Comparison of ENCODE assay signal across 27 mouse cellular contexts in genomic region chr17:80450426-80451030, GRCm38 (mm10). TPM values are rescaled to one million over a fixed set of nuclear protein-coding genes. Genes with fewer than 3 reads are reported as not detected.
DNase-seq lines count a peak whose midpoint lies in the region; ATAC-seq and TF ChIP-seq lines count a peak whose summit lies in the region.
"Had no signal": no experiment of that assay in that cellular context is flagged by ENCODE, and none has a peak within 500 bp of the region (broad histone marks: within the 10 kb centered on the region; RNA-seq: fewer than 3 reads in every experiment).

No protein-coding gene starts in this region.

- no peak overlapping the region for H3K9ac ChIP-seq in intestine, postnatal 0 days (ENCODE audit: low read depth, low read length)
- no peak overlapping the region for H3K9ac ChIP-seq in intestine, embryonic 15.5 days
- H3K9ac ChIP-seq in CH12.LX (ENCODE audit: insufficient read depth, low read depth) = no peak overlapping the region
- no peak overlapping the region for H3K9ac ChIP-seq in MEL (ENCODE audit: control insufficient read depth, low read depth, low read length, poor library complexity, severe bottlenecking)
- H3K9ac ChIP-seq: embryonic facial prominence, embryonic 12.5 days; embryonic facial prominence, embryonic 15.5 days; forebrain, postnatal 0 days; heart, embryonic 13.5 days; hindbrain, embryonic 13.5 days had no signal

- TF ChIP-seq POLR2A in CH12.LX (IDR thresholded peaks at IDR 0.05; ENCODE audit: low read depth, low read length) (no peak), MEL (IDR thresholded peaks at IDR 0.05; ENCODE audit: control insufficient read depth in 1 of 2, insufficient read depth in 1 of 2, low read depth in 1 of 2, low read length in 2 of 2, poor library complexity in 1 of 2) (no peak)

- H3K4me1 ChIP-seq in intestine, postnatal 0 days (replicated peaks; ENCODE audit: control insufficient read depth, insufficient read depth, low read length) = no peaks in the 10 kb centered on the region
- H3K4me1 ChIP-seq in intestine, embryonic 15.5 days (replicated peaks) = no peaks in the 10 kb centered on the region
- H3K4me1 ChIP-seq in CH12.LX (ENCODE audit: control insufficient read depth in 1 of 2, insufficient read depth in 2 of 2) (peaks cover 0 to 6% of the 10 kb centered on the region in 2 experiments; a peak in 1 of 4 replicates), MEL (ENCODE audit: control insufficient read depth in 1 of 2, insufficient read depth in 2 of 2, low read length in 2 of 2) (no peaks in the 10 kb centered on the region)
- H3K4me1 ChIP-seq: embryonic facial prominence, embryonic 12.5 days; embryonic facial prominence, embryonic 15.5 days; heart, embryonic 10.5 days; hindbrain, embryonic 10.5 days; hindbrain, embryonic 13.5 days had no signal

- DNase-seq in 416B (ENCODE audit: low read depth) (peak; percentile 11), CH12.LX (ENCODE audit: extremely low read depth) (no peak), MEL (ENCODE audit: low read depth, low spot score) (peak; percentile 33)
- DNase-seq in thymus, postnatal 4 days = no peak
- DNase-seq in right cerebral cortex, adult 18-20 months = no peak
- DNase-seq: adrenal gland, adult 2 months; adrenal gland, postnatal 14 days; cerebellum, adult 11 months; cerebellum, adult 2 months; cerebellum, adult 9-11 months; cerebellum, postnatal 25 days; forebrain, postnatal 0 days; gastrocnemius, adult 2 months; gastrocnemius, postnatal 14 days; heart, adult 18-20 months had no signal

- no peak for TF ChIP-seq RAD21 in CH12.LX (IDR thresholded peaks at IDR 0.05; ENCODE audit: low read depth, low read length)
- no peak; the same call in 1 of the 2 replicates for TF ChIP-seq RAD21 in MEL (IDR thresholded peaks at IDR 0.05; ENCODE audit: low read depth, low read length)

- 75% methylated on average over 3 of the region's 3 CpGs for WGBS in intestine, postnatal 0 days
- WGBS in intestine, embryonic 15.5 days = 67% methylated on average over 3 of the region's 3 CpGs

- H3K27me3 ChIP-seq in intestine, postnatal 0 days (replicated peaks; ENCODE audit: control insufficient read depth, insufficient read depth, low read length) = no peaks in the 10 kb centered on the region
- H3K27me3 ChIP-seq in intestine, embryonic 15.5 days (replicated peaks) = no peaks in the 10 kb centered on the region
- H3K27me3 ChIP-seq in CH12.LX (replicated peaks) = no peaks in the 10 kb centered on the region
- no peaks in the 10 kb centered on the region for H3K27me3 ChIP-seq in MEL (ENCODE audit: control insufficient read depth in 1 of 2, insufficient read depth in 2 of 2, low read length in 2 of 2)
- H3K27me3 ChIP-seq: embryonic facial prominence, embryonic 12.5 days; embryonic facial prominence, embryonic 15.5 days; heart, embryonic 13.5 days; hindbrain, embryonic 13.5 days; Patski had no signal

- H3K4me2 ChIP-seq in intestine, postnatal 0 days (replicated peaks; ENCODE audit: low read depth) = no peak overlapping the region
- no peak overlapping the region for H3K4me2 ChIP-seq in intestine, embryonic 15.5 days (replicated peaks)
- H3K4me2 ChIP-seq in CH12.LX (ENCODE audit: insufficient read depth, low read depth, poor library complexity, severe bottlenecking) = no peak overlapping the region
- H3K4me2 ChIP-seq: embryonic facial prominence, embryonic 12.5 days; embryonic facial prominence, embryonic 15.5 days; heart, embryonic 13.5 days; hindbrain, embryonic 13.5 days had no signal

- H3K36me3 ChIP-seq in intestine, postnatal 0 days (ENCODE audit: control insufficient read depth, insufficient read depth) = peaks cover 21% of the 10 kb centered on the region
- no peaks in the 10 kb centered on the region for H3K36me3 ChIP-seq in intestine, embryonic 15.5 days
- H3K36me3 ChIP-seq in CH12.LX (replicated peaks in 1 of 2; ENCODE audit: control insufficient read depth in 1 of 2, insufficient read depth in 1 of 2, low read length in 1 of 2) (peaks cover 38 to 72% of the 10 kb centered on the region in 2 experiments), MEL (ENCODE audit: control insufficient read depth in 1 of 2, insufficient read depth in 2 of 2, low read length in 2 of 2) (peaks cover 0 to 44% of the 10 kb centered on the region in 2 experiments; a peak in 2 of 4 replicates)

- H3K27ac ChIP-seq in intestine, postnatal 0 days (ENCODE audit: low read depth, low read length) = no peak overlapping the region
- no peak overlapping the region for H3K27ac ChIP-seq in intestine, embryonic 15.5 days
- H3K27ac ChIP-seq in CH12.LX (ENCODE audit: insufficient read depth, low read depth) (no peak overlapping the region), MEL (ENCODE audit: control insufficient read depth, low read depth, low read length) (no peak overlapping the region)
- H3K27ac ChIP-seq: embryonic facial prominence, embryonic 12.5 days; embryonic facial prominence, embryonic 15.5 days; gastrocnemius, adult 2 months; heart, embryonic 10.5 days; heart, embryonic 13.5 days; hindbrain, embryonic 10.5 days; hindbrain, embryonic 13.5 days had no signal

- no peak overlapping the region for H3K4me3 ChIP-seq in intestine, postnatal 0 days (ENCODE audit: low read depth, low read length)
- H3K4me3 ChIP-seq in intestine, embryonic 15.5 days (replicated peaks) = no peak overlapping the region
- no peak overlapping the region for H3K4me3 ChIP-seq in CH12.LX (replicated peaks in 1 of 3; ENCODE audit: low read depth in 2 of 3, low read length in 2 of 3, poor library complexity in 1 of 3)
- H3K4me3 ChIP-seq in MEL (ENCODE audit: control insufficient read depth in 1 of 2, insufficient read depth in 1 of 2, low read depth in 2 of 2, low read length in 2 of 2) = no peak overlapping the region
- H3K4me3 ChIP-seq: embryonic facial prominence, embryonic 12.5 days; embryonic facial prominence, embryonic 15.5 days; gastrocnemius, adult 2 months; heart, embryonic 10.5 days; heart, embryonic 13.5 days; hindbrain, embryonic 10.5 days; hindbrain, embryonic 13.5 days had no signal

- H3K79me2 ChIP-seq in CH12.LX (replicated peaks; ENCODE audit: control insufficient read depth, extremely low read depth, insufficient read depth, poor library complexity, severe bottlenecking) (no peaks in the 10 kb centered on the region; the same call in 1 of the 2 replicates), MEL (ENCODE audit: control insufficient read depth, insufficient read depth, low read length, poor library complexity) (no peaks in the 10 kb centered on the region)

- TF ChIP-seq EP300 in CH12.LX (IDR thresholded peaks at IDR 0.05; ENCODE audit: low read length) (no peak), MEL (IDR thresholded peaks at IDR 0.05; ENCODE audit: low read depth in 1 of 2, low read length in 2 of 2) (no peak)

- H3K9me3 ChIP-seq in intestine, postnatal 0 days (ENCODE audit: control insufficient read depth) = no peaks in the 10 kb centered on the region
- no peaks in the 10 kb centered on the region for H3K9me3 ChIP-seq in intestine, embryonic 15.5 days
- H3K9me3 ChIP-seq in CH12.LX (replicated peaks; ENCODE audit: low read length) (no peaks in the 10 kb centered on the region), MEL (replicated peaks; ENCODE audit: insufficient read depth, low read length) (no peaks in the 10 kb centered on the region)
- H3K9me3 ChIP-seq: embryonic facial prominence, embryonic 12.5 days; embryonic facial prominence, embryonic 15.5 days; heart, embryonic 10.5 days; heart, embryonic 13.5 days; hindbrain, embryonic 10.5 days; hindbrain, embryonic 13.5 days had no signal

- in situ Hi-C loops in CH12.LX (cut with MboI; ENCODE audit: low pct_ligation_motif_present, low pct_unique_long_range_greater_than_20kb, low sequenced_read_pairs) = no loop called here

- TF ChIP-seq CTCF in intestine, postnatal 0 days (IDR thresholded peaks at IDR 0.05; ENCODE audit: low read depth) = 0 out of 2 replicates have a peak, but pooled peaks have one; percentile 17
- TF ChIP-seq CTCF in CH12.LX (conservative IDR thresholded peaks at IDR 0.05 in 1 of 2, IDR thresholded peaks at IDR 0.05 in 1 of 2; ENCODE audit: low read depth in 2 of 2, low read length in 2 of 2) = peak in 1 of 2 experiments; percentile 21; a peak in 1 of 4 replicates
- TF ChIP-seq CTCF in MEL (IDR thresholded peaks at IDR 0.05 in 2 of 3, conservative IDR thresholded peaks at IDR 0.05 in 1 of 3; ENCODE audit: control insufficient read depth in 1 of 3, insufficient read depth in 1 of 3, low read depth in 2 of 3, low read length in 3 of 3, poor library complexity in 1 of 3, severe bottlenecking in 1 of 3) = 0 out of 6 replicates have a peak, but pooled peaks of 1 of the 3 experiments have one; percentile 1

- ATAC-seq in intestine, postnatal 0 days = no peak
- no peak for ATAC-seq in intestine, embryonic 15.5 days
- ATAC-seq: forebrain, embryonic 14.5 days; forebrain, postnatal 0 days; hindbrain, embryonic 16.5 days; intestine, embryonic 16.5 days; Patski had no signal

- dilution Hi-C loops in CH12.LX (cut with MboI; ENCODE audit: extremely low pct_ligation_motif_present, extremely low pct_unique_long_range_greater_than_20kb, low sequenced_read_pairs) = loop anchor here (25.0 kb wide), 1 partner anchor 112 kb away; no protein-coding TSS in a partner anchor

TF ChIP-seq in CH12.LX, 34 proteins besides CTCF, POLR2A, EP300 and RAD21:
- TF ChIP-seq MAFK (IDR thresholded peaks at IDR 0.05; ENCODE audit: insufficient replicate concordance, low read length) = no peak
- TF ChIP-seq IRF4 (IDR thresholded peaks at IDR 0.05; ENCODE audit: low read depth, low read length) = no peak
- TF ChIP-seq USF2 (conservative IDR thresholded peaks at IDR 0.05; ENCODE audit: low read depth, low read length) = no peak
- peak; percentile 85 for TF ChIP-seq ZNF384 (IDR thresholded peaks at IDR 0.05; ENCODE audit: low read depth, low read length)
- TF ChIP-seq KAT2A (IDR thresholded peaks at IDR 0.05; ENCODE audit: insufficient replicate concordance, low read length) = no peak

TF ChIP-seq in MEL, 35 proteins besides CTCF, POLR2A, EP300 and RAD21:
- TF ChIP-seq ZNF384 (IDR thresholded peaks at IDR 0.05; ENCODE audit: low read depth, low read length) (peak; percentile 82), RCOR1 (IDR thresholded peaks at IDR 0.05; ENCODE audit: low read depth, low read length) (no peak)

RNA-seq across cellular contexts. Expression of gene Sos1, which starts 29.7 kb away (rescaled TPM):
- 3.9 and 4.4 TPM in 2 replicates for polyA plus RNA-seq in intestine, postnatal 0 days (2015; fragmentation: Nextera tagmentation; extraction: Ambion mirVana)
- 4.7 and 4.9 TPM in 2 replicates for polyA plus RNA-seq in intestine, embryonic 15.5 days (2015; fragmentation: Nextera tagmentation; extraction: Ambion mirVana)
- total RNA-seq in CH12.LX (2012; rRNA removed) (4.7 TPM in 2 replicates), CH12.LX (2014; rRNA removed) (3.6 and 4.0 TPM in 2 replicates), MEL (2012; rRNA removed) (4.6 and 6.7 TPM in 2 replicates)
- polyA plus RNA-seq in CH12.LX (2012; ENCODE audit: insufficient read length, low read depth) (9.5 and 10.7 TPM in 2 replicates), MEL (2012; ENCODE audit: insufficient read depth in 1 of 2, insufficient read length in 2 of 2, low read depth in 1 of 2, low replicate concordance in 2 of 2, missing spikeins in 1 of 2) (10 to 100 TPM; 12.1 to 20.3 TPM)

Comparison
In these comparisons a context has a peak if more than half of its experiments do, and no peak if none do; other contexts are left out.
1. DNase-seq: peak in 416B (single experiment) and MEL (single experiment); none in CH12.LX (single experiment), thymus, postnatal 4 days (single experiment) and right cerebral cortex, adult 18-20 months (single experiment).